Mouse (Mus musculus): ENCODE results near the gene Ccdc40. TPM values are rescaled to one million over a fixed set of nuclear protein-coding genes. Genes with fewer than 3 reads are reported as not detected.
"Not testable (repeated sequence)": the region's sequence is repeated elsewhere in the genome, so short reads cannot be mapped to it uniquely, and the experiment has no call there.

The Ccdc40 gene
- polyA plus RNA-seq, 1 experiment = 0.47 TPM

DNA sequence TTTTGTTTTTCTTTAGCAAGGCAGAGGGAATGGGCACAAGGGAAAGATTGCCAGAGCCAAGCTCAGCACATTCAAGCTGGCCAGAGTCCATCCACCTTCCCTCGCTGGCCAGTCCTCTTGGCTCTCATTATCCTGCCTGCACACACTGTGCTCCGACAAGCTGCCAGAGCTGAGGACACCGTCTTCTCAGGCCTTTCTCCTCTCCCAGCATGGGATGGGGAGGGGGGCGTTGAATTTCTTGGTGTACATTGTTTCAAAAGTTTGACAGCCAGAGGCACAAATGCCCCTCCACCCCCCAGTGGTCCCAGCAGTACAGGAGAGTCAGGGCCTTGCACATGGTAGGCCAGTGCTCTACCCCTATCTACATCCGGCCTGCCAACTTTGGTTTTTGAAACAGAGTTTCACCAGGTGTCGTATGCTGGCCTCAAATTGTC, 38.9 kb downstream of the Ccdc40 start:
- Histone ChIP-seq H3K4me1 (ENCODE audit: control insufficient read depth, insufficient read depth, insufficient read length) (no peaks in the 10 kb centered on the region; the same call in 1 of the 2 replicates), H3K27me3 (ENCODE audit: control insufficient read depth, insufficient read depth, low read length) (no peaks in the 10 kb centered on the region), H3K27ac (ENCODE audit: insufficient read depth, low read length) (no peak overlapping the region), H3K36me3 (ENCODE audit: control insufficient read depth, insufficient read depth, low read length) (no peaks in the 10 kb centered on the region), H3K4me3 (ENCODE audit: extremely low read depth, insufficient read depth, insufficient read length) (no peak overlapping the region)
- TF ChIP-seq POLR2A (IDR thresholded peaks at IDR 0.05; ENCODE audit: low read depth, low read length) = no peak
- no peak for TF ChIP-seq CTCF (IDR thresholded peaks at IDR 0.05; ENCODE audit: extremely low read depth, insufficient read depth, insufficient read length, insufficient replicate concordance)
- no peak for DNase-seq (ENCODE audit: low read depth in 1 of 2, low spot score in 2 of 2)
- 56% methylated on average over 6 of the region's 6 CpGs for WGBS

GRCm38 (mm10) chr11:119267768-119268556, 39.6 kb downstream of the Ccdc40 start, which contains the start of gene Gaa:
Gene Gaa, plus strand, starts transcription at chr11:119267887.
- WGBS = 2% methylated on average over 52 of the region's 52 CpGs
- peak within 1 kb of the TSS; percentile 11; the same call in 1 of the 2 replicates for H3K27ac ChIP-seq (ENCODE audit: insufficient read depth, low read length)
- H3K36me3 ChIP-seq (ENCODE audit: control insufficient read depth, insufficient read depth, low read length) = no peaks in the 10 kb centered on the region
- peak within 1 kb of the TSS; percentile 82 for H3K4me3 ChIP-seq (ENCODE audit: extremely low read depth, insufficient read depth, insufficient read length)
- H3K27me3 ChIP-seq (ENCODE audit: control insufficient read depth, insufficient read depth, low read length) = no peaks in the 10 kb centered on the region
- peak; percentile 90 to 94 for DNase-seq (ENCODE audit: low read depth in 1 of 2, low spot score in 2 of 2)
- TF ChIP-seq CTCF (IDR thresholded peaks at IDR 0.05; ENCODE audit: extremely low read depth, insufficient read depth, insufficient read length, insufficient replicate concordance) (peak; percentile 95), POLR2A (IDR thresholded peaks at IDR 0.05; ENCODE audit: low read depth, low read length) (no peak)
- no peaks in the 10 kb centered on the region; the same call in 1 of the 2 replicates for H3K4me1 ChIP-seq (ENCODE audit: control insufficient read depth, insufficient read depth, insufficient read length)

- no peaks in the 10 kb centered on the region for H3K27me3 ChIP-seq (ENCODE audit: control insufficient read depth, insufficient read depth, low read length)
- no peaks in the 10 kb centered on the region; the same call in 1 of the 2 replicates for H3K4me1 ChIP-seq (ENCODE audit: control insufficient read depth, insufficient read depth, insufficient read length)
- no peak overlapping the region; the same call in 1 of the 2 replicates for H3K4me3 ChIP-seq (ENCODE audit: extremely low read depth, insufficient read depth, insufficient read length)
- H3K36me3 ChIP-seq (ENCODE audit: control insufficient read depth, insufficient read depth, low read length) = no peaks in the 10 kb centered on the region
- WGBS = 81% methylated on average over 16 of the region's 16 CpGs
- no peak overlapping the region for H3K27ac ChIP-seq (ENCODE audit: insufficient read depth, low read length)
- DNase-seq (ENCODE audit: low read depth in 1 of 2, low spot score in 2 of 2) = no peak
- TF ChIP-seq POLR2A (IDR thresholded peaks at IDR 0.05; ENCODE audit: low read depth, low read length) (no peak), CTCF (IDR thresholded peaks at IDR 0.05; ENCODE audit: extremely low read depth, insufficient read depth, insufficient read length, insufficient replicate concordance) (no peak)
Measured at GRCm38 (mm10) chr11:119268557-119269195, 40.3 kb downstream of the Ccdc40 start.

DNA sequence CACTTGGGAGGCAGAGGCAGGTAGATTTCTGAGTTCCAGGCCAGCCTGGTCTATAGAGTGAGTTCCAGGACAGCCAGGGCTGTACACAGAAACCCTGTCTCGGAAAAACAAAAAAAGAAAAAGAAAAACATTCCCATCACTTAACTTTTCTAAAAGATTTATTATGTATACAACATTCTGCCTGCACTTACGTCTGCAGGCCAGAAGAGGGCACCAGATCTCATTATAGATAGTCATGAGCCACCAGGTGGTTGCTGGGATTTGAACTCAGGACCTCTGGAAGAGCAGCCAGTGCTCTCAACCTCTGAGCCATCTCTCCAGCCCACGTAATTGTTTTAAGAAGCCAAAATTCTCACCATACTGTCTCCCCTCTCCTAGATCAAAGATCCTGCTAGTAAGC, 44.1 kb downstream of the Ccdc40 start:
- H3K4me1 ChIP-seq (ENCODE audit: control insufficient read depth, insufficient read depth, insufficient read length); H3K36me3 ChIP-seq (ENCODE audit: control insufficient read depth, insufficient read depth, low read length); H3K4me3 ChIP-seq (ENCODE audit: extremely low read depth, insufficient read depth, insufficient read length); DNase-seq (ENCODE audit: low read depth in 1 of 2, low spot score in 2 of 2); H3K27me3 ChIP-seq (ENCODE audit: control insufficient read depth, insufficient read depth, low read length); H3K27ac ChIP-seq (ENCODE audit: insufficient read depth, low read length): not testable (repeated sequence)
- peak; percentile 4; the same call in 1 of the 2 replicates for TF ChIP-seq CTCF (IDR thresholded peaks at IDR 0.05; ENCODE audit: extremely low read depth, insufficient read depth, insufficient read length, insufficient replicate concordance)
- 69% methylated on average over 3 of the region's 3 CpGs for WGBS

DNA sequence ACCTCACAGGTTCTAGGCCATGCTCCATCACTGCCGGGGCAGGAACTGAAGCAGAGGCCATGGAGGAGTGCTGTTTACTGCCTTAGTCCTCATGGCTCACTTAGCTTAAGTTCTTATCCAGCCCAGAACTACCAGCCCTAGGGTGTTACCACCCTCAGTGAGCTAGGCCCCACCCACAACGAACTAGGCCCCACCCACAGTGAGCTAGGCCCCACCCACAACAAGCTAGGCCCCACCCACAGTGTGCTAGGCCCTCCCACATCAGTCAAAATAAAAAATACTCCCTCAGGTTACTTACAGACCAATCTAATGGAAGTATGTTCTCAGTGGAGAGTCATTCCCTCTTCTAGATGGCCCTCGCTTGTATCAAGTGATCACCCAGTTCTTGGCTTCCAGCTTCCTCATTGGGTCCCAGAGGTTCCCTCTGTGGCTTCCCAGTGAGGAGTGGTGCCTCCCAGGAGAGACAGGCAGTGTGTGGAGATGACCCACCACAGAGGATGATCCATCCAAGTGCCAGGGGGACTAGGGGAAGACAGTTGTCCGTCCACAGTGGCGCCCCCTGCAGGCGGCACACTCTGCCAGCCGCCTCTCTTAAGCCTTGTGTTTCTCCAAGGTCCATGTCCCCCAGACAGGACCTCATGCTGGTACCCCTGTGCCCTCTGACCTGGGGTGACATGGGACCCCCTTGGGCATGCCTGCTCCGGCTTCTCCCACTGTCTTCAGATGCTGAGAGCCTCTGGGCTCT, 45.0 kb downstream of the Ccdc40 start:
- no peak for DNase-seq (ENCODE audit: low read depth in 1 of 2, low spot score in 2 of 2)
- WGBS = 91% methylated on average over 8 of the region's 8 CpGs
- Histone ChIP-seq H3K4me1 (ENCODE audit: control insufficient read depth, insufficient read depth, insufficient read length) (no peaks in the 10 kb centered on the region; the same call in 1 of the 2 replicates), H3K27ac (ENCODE audit: insufficient read depth, low read length) (no peak overlapping the region), H3K36me3 (ENCODE audit: control insufficient read depth, insufficient read depth, low read length) (peaks cover 11% of the 10 kb centered on the region), H3K4me3 (ENCODE audit: extremely low read depth, insufficient read depth, insufficient read length) (no peak overlapping the region), H3K27me3 (ENCODE audit: control insufficient read depth, insufficient read depth, low read length) (no peaks in the 10 kb centered on the region)
- TF ChIP-seq CTCF (IDR thresholded peaks at IDR 0.05; ENCODE audit: extremely low read depth, insufficient read depth, insufficient read length, insufficient replicate concordance) (no peak), POLR2A (IDR thresholded peaks at IDR 0.05; ENCODE audit: low read depth, low read length) (no peak)

- H3K4me3 ChIP-seq (ENCODE audit: extremely low read depth, insufficient read depth, insufficient read length) = no peak overlapping the region
- H3K36me3 ChIP-seq (ENCODE audit: control insufficient read depth, insufficient read depth, low read length) = peaks cover 10% of the 10 kb centered on the region
- 90% methylated on average over 15 of the region's 15 CpGs for WGBS
- no peak overlapping the region for H3K27ac ChIP-seq (ENCODE audit: insufficient read depth, low read length)
- no peak for DNase-seq (ENCODE audit: low read depth in 1 of 2, low spot score in 2 of 2)
- H3K4me1 ChIP-seq (ENCODE audit: control insufficient read depth, insufficient read depth, insufficient read length) = no peaks in the 10 kb centered on the region
- no peaks in the 10 kb centered on the region for H3K27me3 ChIP-seq (ENCODE audit: control insufficient read depth, insufficient read depth, low read length)
- TF ChIP-seq POLR2A (IDR thresholded peaks at IDR 0.05; ENCODE audit: low read depth, low read length) (no peak), CTCF (IDR thresholded peaks at IDR 0.05; ENCODE audit: extremely low read depth, insufficient read depth, insufficient read length, insufficient replicate concordance) (no peak)
Measured at GRCm38 (mm10) chr11:119281030-119281429, 52.7 kb downstream of the Ccdc40 start.
